Mouse (Mus musculus): ENCODE results near the gene Ndufa13. TPM values are rescaled to one million over a fixed set of nuclear protein-coding genes. Genes with fewer than 3 reads are reported as not detected.
A peak's percentile ranks its signal among the peaks of the same experiment; 100 is the strongest.

The Ndufa13 gene
- polyA plus RNA-seq, 1 experiment from 2014 or later: 194 TPM

GRCm38 (mm10) chr8:69900895-69901451, 1.4 kb downstream of the Ndufa13 start:
- H3K4me3 ChIP-seq (ENCODE audit: low read depth, low read length): peak overlapping the region; percentile 77
- WGBS: 20% methylated on average over 12 of the region's 12 CpGs
- no peaks in the 10 kb centered on the region for H3K27me3 ChIP-seq (ENCODE audit: control insufficient read depth, insufficient read depth, low read length)
- peak overlapping the region; percentile 88 for H3K27ac ChIP-seq (ENCODE audit: low read depth, low read length)
- peak overlapping the region; percentile 79 for H3K9ac ChIP-seq (replicated peaks; ENCODE audit: low read depth, low read length)
- no peaks in the 10 kb centered on the region for H3K36me3 ChIP-seq (ENCODE audit: control insufficient read depth, insufficient read depth, low read length)
- ATAC-seq (ENCODE audit: low read depth): peak; percentile 2; the same call in 1 of the 2 replicates
- peaks cover 20% of the 10 kb centered on the region for H3K4me1 ChIP-seq (ENCODE audit: control insufficient read depth, insufficient read depth, low read length)
- peak overlapping the region; percentile 99 for H3K4me2 ChIP-seq (ENCODE audit: low read depth, low read length)
- H3K9me3 ChIP-seq (ENCODE audit: control insufficient read depth, low read length): no peaks in the 10 kb centered on the region

GRCm38 (mm10) chr8:69899876-69900275, 2.5 kb downstream of the Ndufa13 start:
- Histone ChIP-seq H3K9me3 (ENCODE audit: control insufficient read depth, low read length) (no peaks in the 10 kb centered on the region), H3K4me3 (ENCODE audit: low read depth, low read length) (no peak overlapping the region), H3K9ac (replicated peaks; ENCODE audit: low read depth, low read length) (no peak overlapping the region), H3K4me1 (ENCODE audit: control insufficient read depth, insufficient read depth, low read length) (peaks cover 23% of the 10 kb centered on the region), H3K36me3 (ENCODE audit: control insufficient read depth, insufficient read depth, low read length) (no peaks in the 10 kb centered on the region), H3K27me3 (ENCODE audit: control insufficient read depth, insufficient read depth, low read length) (no peaks in the 10 kb centered on the region), H3K27ac (ENCODE audit: low read depth, low read length) (no peak overlapping the region), H3K4me2 (ENCODE audit: low read depth, low read length) (no peak overlapping the region)
- ATAC-seq (ENCODE audit: low read depth): no peak
- WGBS: 95% methylated on average over 2 of the region's 2 CpGs

DNA sequence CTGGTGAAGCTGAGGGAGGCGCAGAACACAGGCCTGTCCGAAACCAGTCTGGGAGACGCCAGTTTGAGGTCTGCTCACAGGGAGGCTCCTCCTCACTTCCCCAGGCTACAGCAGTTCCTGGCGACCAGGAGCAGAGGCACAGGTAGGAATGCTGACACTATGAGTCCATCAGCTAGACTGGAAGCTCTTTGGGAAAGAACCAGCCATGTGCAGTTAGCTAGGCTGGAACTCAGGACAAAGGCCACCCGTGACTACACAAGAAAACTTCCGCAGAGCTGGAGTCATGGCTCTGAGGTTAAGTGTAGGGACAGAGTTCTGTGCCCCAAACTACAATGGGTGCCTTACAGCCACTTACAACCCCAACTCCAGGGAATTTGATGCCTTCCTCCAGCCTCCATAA, 4.5 kb downstream of the Ndufa13 start:
- 87% methylated on average over 6 of the region's 6 CpGs for WGBS

DNA sequence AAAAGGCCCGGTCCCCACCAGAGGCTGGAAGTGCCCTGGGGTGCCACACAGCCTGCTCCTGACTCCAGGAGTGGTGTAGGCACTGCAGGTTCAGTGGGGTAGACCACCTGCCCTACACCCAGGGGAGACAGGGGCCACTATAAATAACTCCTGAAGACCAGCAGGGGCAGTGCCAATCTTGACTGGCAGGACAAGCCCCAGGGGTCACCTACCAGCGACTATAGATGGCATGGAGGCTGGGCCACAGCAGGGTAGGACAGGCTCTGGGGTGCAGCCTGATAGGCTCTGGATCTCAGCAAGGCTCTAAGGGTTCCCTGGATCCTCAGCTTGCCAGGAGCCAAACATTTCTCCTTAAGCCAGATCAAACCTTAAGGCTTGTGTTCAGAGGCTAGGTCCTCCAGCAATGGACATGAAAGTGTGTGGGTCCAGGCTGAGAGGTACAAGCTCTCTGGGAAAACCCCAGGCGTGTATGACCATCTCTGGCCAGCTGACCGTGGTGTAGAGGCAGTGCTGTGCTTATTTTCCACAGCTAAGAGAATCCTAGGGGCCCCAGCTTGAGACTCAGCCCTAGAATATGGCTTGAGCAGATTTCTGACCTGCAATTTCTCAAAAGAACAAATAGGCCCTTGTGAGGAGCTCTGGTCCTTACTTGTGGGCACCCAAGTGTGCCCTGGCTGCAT, 6.4 kb downstream of the Ndufa13 start:
- ATAC-seq (ENCODE audit: low read depth): no peak

More for the DNA sequence above, 4.5 kb downstream of the Ndufa13 start:
- H3K9ac ChIP-seq (replicated peaks; ENCODE audit: low read depth, low read length): no peak overlapping the region
- H3K36me3 ChIP-seq (ENCODE audit: control insufficient read depth, insufficient read depth, low read length): 0 out of 2 replicates have a peak, but pooled peaks cover 4% of the 10 kb centered on the region
- no peak overlapping the region for H3K4me3 ChIP-seq (ENCODE audit: low read depth, low read length)
- H3K27ac ChIP-seq (ENCODE audit: low read depth, low read length): no peak overlapping the region
- no peaks in the 10 kb centered on the region for H3K9me3 ChIP-seq (ENCODE audit: control insufficient read depth, low read length)
- no peak overlapping the region for H3K4me2 ChIP-seq (ENCODE audit: low read depth, low read length)
- no peak for ATAC-seq (ENCODE audit: low read depth)
- no peaks in the 10 kb centered on the region for H3K27me3 ChIP-seq (ENCODE audit: control insufficient read depth, insufficient read depth, low read length)
- H3K4me1 ChIP-seq (ENCODE audit: control insufficient read depth, insufficient read depth, low read length): peaks cover 19% of the 10 kb centered on the region

GRCm38 (mm10) chr8:69894836-69895332, 7.5 kb downstream of the Ndufa13 start:
- no peak overlapping the region for H3K9ac ChIP-seq (replicated peaks; ENCODE audit: low read depth, low read length)
- peaks cover 6% of the 10 kb centered on the region; the same call in 1 of the 2 replicates for H3K4me1 ChIP-seq (ENCODE audit: control insufficient read depth, insufficient read depth, low read length)
- H3K27me3 ChIP-seq (ENCODE audit: control insufficient read depth, insufficient read depth, low read length): peaks cover under 1% of the 10 kb centered on the region; the same call in 1 of the 2 replicates
- H3K9me3 ChIP-seq (ENCODE audit: control insufficient read depth, low read length): no peaks in the 10 kb centered on the region
- H3K4me3 ChIP-seq (ENCODE audit: low read depth, low read length): no peak overlapping the region
- no peak for ATAC-seq (ENCODE audit: low read depth)
- WGBS: 53% methylated on average over 6 of the region's 6 CpGs
- H3K4me2 ChIP-seq (ENCODE audit: low read depth, low read length): no peak overlapping the region
- 0 out of 2 replicates have a peak, but pooled peaks cover 4% of the 10 kb centered on the region for H3K36me3 ChIP-seq (ENCODE audit: control insufficient read depth, insufficient read depth, low read length)
- H3K27ac ChIP-seq (ENCODE audit: low read depth, low read length): no peak overlapping the region

More for the DNA sequence above, 6.4 kb downstream of the Ndufa13 start:
- Histone ChIP-seq H3K4me3 (ENCODE audit: low read depth, low read length) (no peak overlapping the region), H3K4me2 (ENCODE audit: low read depth, low read length) (no peak overlapping the region), H3K4me1 (ENCODE audit: control insufficient read depth, insufficient read depth, low read length) (peaks cover 12% of the 10 kb centered on the region), H3K36me3 (ENCODE audit: control insufficient read depth, insufficient read depth, low read length) (0 out of 2 replicates have a peak, but pooled peaks cover 4% of the 10 kb centered on the region), H3K27me3 (ENCODE audit: control insufficient read depth, insufficient read depth, low read length) (no peaks in the 10 kb centered on the region), H3K27ac (ENCODE audit: low read depth, low read length) (no peak overlapping the region), H3K9me3 (ENCODE audit: control insufficient read depth, low read length) (no peaks in the 10 kb centered on the region), H3K9ac (replicated peaks; ENCODE audit: low read depth, low read length) (no peak overlapping the region)
- 78% methylated on average over 4 of the region's 4 CpGs for WGBS

DNA sequence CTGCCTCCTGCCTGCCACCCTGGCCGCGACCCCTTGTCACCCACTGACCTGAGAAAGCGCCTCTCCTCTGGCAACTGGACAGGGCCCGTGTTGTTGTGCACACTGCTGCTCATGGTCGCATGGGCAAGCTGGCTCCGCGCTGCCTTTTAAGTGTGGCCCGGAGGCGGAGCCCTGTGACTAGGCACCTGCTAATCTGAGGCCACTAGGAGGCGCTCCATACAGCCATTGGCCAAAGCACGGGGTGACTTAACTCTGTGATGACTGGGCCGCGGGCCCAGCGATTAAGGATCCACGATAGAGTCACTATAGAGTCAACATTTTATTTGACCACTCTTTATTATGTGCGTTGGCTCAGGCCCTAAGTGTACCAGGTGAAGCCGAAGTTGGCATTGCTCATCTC, 8.5 kb downstream of the Ndufa13 start:
- Histone ChIP-seq H3K4me1 (ENCODE audit: control insufficient read depth, insufficient read depth, low read length) (peaks cover 6% of the 10 kb centered on the region; the same call in 1 of the 2 replicates), H3K27me3 (ENCODE audit: control insufficient read depth, insufficient read depth, low read length) (peaks cover 9% of the 10 kb centered on the region)

DNA sequence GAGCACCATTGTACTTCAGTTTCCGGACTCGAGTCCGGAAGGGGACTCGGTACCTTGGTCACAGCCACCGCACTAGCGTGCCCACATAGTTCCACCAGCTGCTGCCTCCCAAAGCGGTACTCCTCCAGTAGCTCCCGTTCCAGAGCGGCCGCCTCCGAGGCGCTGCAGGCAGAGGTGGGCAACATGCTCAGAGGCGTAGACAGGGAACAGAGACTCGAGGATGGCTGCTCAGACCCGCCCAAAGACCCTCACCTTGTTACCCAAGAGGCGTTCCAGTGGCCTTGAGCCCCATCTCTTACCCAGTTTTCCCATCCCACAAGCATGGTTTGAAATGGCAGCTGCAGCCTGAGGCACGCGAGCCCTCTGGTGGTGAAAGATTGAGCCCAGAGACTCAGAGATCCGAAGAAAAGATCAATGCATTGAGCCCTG, 11.5 kb downstream of the Ndufa13 start:
- ATAC-seq (ENCODE audit: low read depth): no peak
- WGBS: 36% methylated on average over 19 of the region's 19 CpGs
- Histone ChIP-seq H3K27ac (ENCODE audit: low read depth, low read length) (no peak overlapping the region), H3K4me2 (ENCODE audit: low read depth, low read length) (no peak overlapping the region; the same call in 1 of the 2 replicates), H3K4me1 (ENCODE audit: control insufficient read depth, insufficient read depth, low read length) (peaks cover 15% of the 10 kb centered on the region), H3K9ac (replicated peaks; ENCODE audit: low read depth, low read length) (no peak overlapping the region; the same call in 1 of the 2 replicates), H3K4me3 (ENCODE audit: low read depth, low read length) (no peak overlapping the region), H3K36me3 (ENCODE audit: control insufficient read depth, insufficient read depth, low read length) (0 out of 2 replicates have a peak, but pooled peaks cover 4% of the 10 kb centered on the region), H3K9me3 (ENCODE audit: control insufficient read depth, low read length) (no peaks in the 10 kb centered on the region), H3K27me3 (ENCODE audit: control insufficient read depth, insufficient read depth, low read length) (peaks cover 34% of the 10 kb centered on the region)

More for the DNA sequence above, 8.5 kb downstream of the Ndufa13 start:
- no peak for ATAC-seq (ENCODE audit: low read depth)
- WGBS: 38% methylated on average over 17 of the region's 17 CpGs
- Histone ChIP-seq H3K4me2 (ENCODE audit: low read depth, low read length) (no peak overlapping the region), H3K27ac (ENCODE audit: low read depth, low read length) (no peak overlapping the region), H3K4me3 (ENCODE audit: low read depth, low read length) (no peak overlapping the region), H3K9ac (replicated peaks; ENCODE audit: low read depth, low read length) (no peak overlapping the region), H3K9me3 (ENCODE audit: control insufficient read depth, low read length) (no peaks in the 10 kb centered on the region), H3K36me3 (ENCODE audit: control insufficient read depth, insufficient read depth, low read length) (0 out of 2 replicates have a peak, but pooled peaks cover 4% of the 10 kb centered on the region)

DNA sequence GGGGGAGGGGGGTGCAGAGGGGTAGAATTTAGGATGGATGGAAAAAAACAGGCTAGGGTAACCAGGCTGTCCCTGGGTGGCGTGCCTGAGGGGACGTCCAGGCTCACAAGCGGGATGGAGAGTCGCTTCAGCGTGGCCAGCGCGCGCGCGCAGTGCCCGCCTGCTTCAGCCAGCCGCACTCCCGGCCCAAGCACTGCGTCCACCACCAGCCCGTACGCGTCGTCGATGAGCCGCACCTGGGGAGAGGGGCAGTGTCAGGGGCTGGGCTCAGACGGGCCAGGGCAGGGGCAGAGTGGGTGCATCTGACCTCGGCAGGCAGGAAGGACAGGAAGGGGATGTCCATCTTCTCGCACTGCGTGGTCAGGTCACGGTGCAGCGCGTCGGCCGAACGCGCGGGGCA, 13.5 kb downstream of the Ndufa13 start:
- H3K9ac ChIP-seq (replicated peaks; ENCODE audit: low read depth, low read length): no peak overlapping the region
- H3K4me3 ChIP-seq (ENCODE audit: low read depth, low read length): peak overlapping the region; percentile 11; the same call in 1 of the 2 replicates
- peaks cover 13% of the 10 kb centered on the region for H3K4me1 ChIP-seq (ENCODE audit: control insufficient read depth, insufficient read depth, low read length)
- peaks cover 53% of the 10 kb centered on the region for H3K27me3 ChIP-seq (ENCODE audit: control insufficient read depth, insufficient read depth, low read length)
- peak; percentile 5; the same call in 1 of the 2 replicates for ATAC-seq (ENCODE audit: low read depth)
- no peak overlapping the region for H3K27ac ChIP-seq (ENCODE audit: low read depth, low read length)
- H3K4me2 ChIP-seq (ENCODE audit: low read depth, low read length): peak overlapping the region; percentile 19; the same call in 1 of the 2 replicates
- WGBS: 5% methylated on average over 32 of the region's 32 CpGs
- 0 out of 2 replicates have a peak, but pooled peaks cover 4% of the 10 kb centered on the region for H3K36me3 ChIP-seq (ENCODE audit: control insufficient read depth, insufficient read depth, low read length)
- no peaks in the 10 kb centered on the region for H3K9me3 ChIP-seq (ENCODE audit: control insufficient read depth, low read length)
